ENCODE assay signal across 33 mouse cellular contexts in genomic region chr16:20657661-20658060, GRCm38 (mm10). TPM values are rescaled to one million over a fixed set of nuclear protein-coding genes. Genes with fewer than 3 reads are reported as not detected.
"Had no signal": no experiment of that assay in that cellular context is flagged by ENCODE, and none has a peak within 500 bp of the region (broad histone marks: within the 10 kb centered on the region; RNA-seq: fewer than 3 reads in every experiment).

No protein-coding gene starts in this region.

- H3K27ac ChIP-seq: heart, embryonic 13.5 days; heart, embryonic 15.5 days; hindbrain, embryonic 10.5 days; hindbrain, embryonic 12.5 days; hindbrain, embryonic 13.5 days; hindbrain, embryonic 14.5 days; hindbrain, embryonic 15.5 days; hindbrain, postnatal 0 days; intestine, embryonic 15.5 days; kidney, embryonic 15.5 days; kidney, postnatal 0 days; layer of hippocampus, adult 2 months; left cerebral cortex, adult 2 months had no signal

- ATAC-seq: hindbrain, embryonic 16.5 days; hindbrain, postnatal 0 days; intestine, embryonic 15.5 days; intestine, embryonic 16.5 days; intestine, postnatal 0 days had no signal

- DNase-seq: heart, postnatal 10 days; heart, postnatal 14 days; heart, postnatal 36 days; heart, postnatal 4 days; kidney, adult 11 months; kidney, adult 18-20 months; kidney, adult 2 months; kidney, adult 8-10 months; kidney, adult 9 months; kidney, postnatal 10 days; kidney, postnatal 14 days; kidney, postnatal 25 days; kidney, postnatal 4 days; layer of hippocampus, adult 9-11 months; layer of hippocampus, postnatal 36 days had no signal

- H3K4me3 ChIP-seq: heart, embryonic 12.5 days; heart, embryonic 13.5 days; heart, embryonic 15.5 days; hindbrain, embryonic 10.5 days; hindbrain, embryonic 12.5 days; hindbrain, embryonic 13.5 days; hindbrain, embryonic 15.5 days; intestine, embryonic 15.5 days; kidney, embryonic 15.5 days; layer of hippocampus, adult 2 months; left cerebral cortex, adult 2 months had no signal

RNA-seq across cellular contexts. Expression of gene Ece2, which starts 28.0 kb away (rescaled TPM):
- polyA plus RNA-seq: kidney, adult 2 months had no signal

RNA-seq across cellular contexts. Expression of gene Camk2n2, which starts 36.6 kb away (rescaled TPM):
- total RNA-seq: hematopoietic stem cell, adult 5-6 weeks had no signal
